Mouse (Mus musculus) gastrocnemius, postnatal 14 days (tissue): ENCODE measurements around the gene Hmces. TPM values are rescaled to one million over a fixed set of nuclear protein-coding genes. Genes with fewer than 3 reads are reported as not detected.

Experiments
- microRNA-seq, 2 experiments: library from miRNA; unstranded; fragments of <30 nt; microRNA quantifications; one replicate each; pipeline ENCODE4 v1.2.0; 2021
- total RNA-seq, 2 experiments: library from RNA; stranded (reverse); gene quantifications; 2 replicates each; pipeline ENCODE4 v1.2.3; 2021

The Hmces gene
- total RNA-seq, 2 experiments from 2014 or later = 7.3 to 7.7 TPM

Small RNA genes lying within 50 kb of the gene (microRNA-seq; reads per million reads assigned to microRNA genes)
- gene Gm47286 = 0 to 1.6 reads per million in 2 experiments

Other genes starting within 250 kb of the Hmces start
- gene Aplf, start 241.7 kb upstream of the Hmces start, total RNA-seq = 1 to 10 TPM; 2.8 to 3.4 TPM
- 1 to 10 TPM; 1.6 to 2.0 TPM for gene Efcc1, start 183.1 kb upstream of the Hmces start, total RNA-seq
- not detected for gene Gp9, start 135.9 kb upstream of the Hmces start, total RNA-seq
- 10 to 100 TPM in 1 of 2 experiments, 1 to 10 TPM in 1; 7.9 to 13.2 TPM for gene Rab43, start 101.8 kb upstream of the Hmces start, total RNA-seq
- 1 to 10 TPM in 1 of 2 experiments, under 1 TPM in 1; 0.89 to 1.5 TPM for gene Gm45140, start 78.1 kb upstream of the Hmces start, total RNA-seq
- gene Isy1, start 75.1 kb upstream of the Hmces start, total RNA-seq = 10 to 100 TPM; 18.2 to 18.6 TPM
- 100 to 1,000 TPM; 452 to 474 TPM for gene Cnbp, start 62.8 kb upstream of the Hmces start, total RNA-seq
- gene Copg1, start 26.1 kb upstream of the Hmces start, total RNA-seq = 10 to 100 TPM; 39.1 to 44.7 TPM
- gene H1fx, start 67.7 kb downstream of the Hmces start, total RNA-seq = 1 to 10 TPM; 7.4 to 7.8 TPM
- 100 to 1,000 TPM; 208 to 236 TPM for gene Rab7, start 131.3 kb downstream of the Hmces start, total RNA-seq
- gene Rpn1, start 170.5 kb downstream of the Hmces start, total RNA-seq = 10 to 100 TPM; 65.9 to 75.8 TPM